Mouse (Mus musculus): ENCODE data around the gene Rnf220. TPM values are rescaled to one million over a fixed set of nuclear protein-coding genes. Genes with fewer than 3 reads are reported as not detected.

The Rnf220 gene
- polyA plus RNA-seq, 1 experiment from 2014 or later = 92.3 TPM

- H3K27me3 ChIP-seq (ENCODE audit: control insufficient read depth, insufficient read depth, low read length) = no peaks in the 10 kb centered on the region
- WGBS = 84% methylated on average over 9 of the region's 9 CpGs
- H3K4me3 ChIP-seq (ENCODE audit: low read depth, low read length) = no peak overlapping the region
- H3K4me1 ChIP-seq (replicated peaks; ENCODE audit: control insufficient read depth, insufficient read depth, low read length) = no peaks in the 10 kb centered on the region
- H3K4me2 ChIP-seq (ENCODE audit: low read depth, low read length, severe bottlenecking) = no peak overlapping the region
- no peaks in the 10 kb centered on the region for H3K9me3 ChIP-seq (ENCODE audit: control insufficient read depth, low read length)
- H3K27ac ChIP-seq (ENCODE audit: low read depth, low read length) = no peak overlapping the region
- no peak for DNase-seq (ENCODE audit: low spot score)
- H3K9ac ChIP-seq (ENCODE audit: low read length) = no peak overlapping the region
- ATAC-seq (replicated peaks; ENCODE audit: low FRiP score) = no peak
- H3K36me3 ChIP-seq (ENCODE audit: control insufficient read depth, insufficient read depth, low read length) = no peaks in the 10 kb centered on the region
Measured at GRCm38 (mm10) chr4:117221836-117222235, 275.0 kb downstream of the Rnf220 start.

Other genes with a start within 250 kb of the Rnf220 start
- gene Tmem53, start 245.1 kb downstream of the Rnf220 start, polyA plus RNA-seq (2014; fragmentation: Nextera tagmentation; extraction: Ambion mirVana) = 6.4 and 9.0 TPM in 2 replicates
- gene Armh1, start 244.9 kb downstream of the Rnf220 start, polyA plus RNA-seq (2014; fragmentation: Nextera tagmentation; extraction: Ambion mirVana) = 0.49 TPM in 1 of 2 replicates, not detected in the other
- 146 TPM in 2 replicates for gene Eri3, start 53.3 kb upstream of the Rnf220 start, polyA plus RNA-seq (2014; fragmentation: Nextera tagmentation; extraction: Ambion mirVana)
- 79.1 and 85.9 TPM in 2 replicates for gene Dmap1, start 185.2 kb upstream of the Rnf220 start, polyA plus RNA-seq (2014; fragmentation: Nextera tagmentation; extraction: Ambion mirVana)
- not detected in 2 replicates for gene Gm12845, start 227.4 kb upstream of the Rnf220 start, polyA plus RNA-seq (2014; fragmentation: Nextera tagmentation; extraction: Ambion mirVana)